In the genomic region with DNA sequence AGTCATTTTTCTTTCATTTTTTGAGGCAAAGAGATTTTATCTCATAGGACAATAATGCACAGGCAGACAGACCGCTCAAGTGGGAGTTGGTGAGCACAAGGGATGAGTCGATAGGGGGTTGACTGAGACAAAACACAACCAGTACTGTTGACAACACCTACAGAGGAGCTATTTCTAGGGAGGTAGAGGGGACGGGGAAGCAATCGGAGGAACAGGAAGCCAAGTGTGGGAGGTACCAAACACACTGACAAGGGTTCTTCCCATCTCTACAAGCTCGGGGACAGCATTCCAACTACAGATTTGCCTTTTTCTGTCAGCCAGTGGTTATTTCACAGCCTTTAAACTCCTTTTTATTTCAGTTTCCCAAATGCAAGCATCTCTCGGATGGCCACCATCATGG, we compare ENCODE assay signal across 21 mouse cellular contexts.
DNase-seq lines count a peak whose midpoint lies in the region; ATAC-seq lines count a peak whose summit lies in the region.
"Had no signal": no experiment of that assay in that cellular context is flagged by ENCODE, and none has a peak within 500 bp of the region (broad histone marks: within the 10 kb centered on the region; RNA-seq: fewer than 3 reads in every experiment).

No protein-coding gene starts in this region.

- 59% methylated on average over 6 of the region's 6 CpGs for WGBS in heart, embryonic 12.5 days

- ATAC-seq in heart, embryonic 12.5 days (ENCODE audit: insufficient number of reproducible peaks, low FRiP score): no peak
- ATAC-seq: CD4-positive, CD25-positive, alpha-beta regulatory T cell, adult 4 months; forebrain, embryonic 15.5 days; intestine, postnatal 0 days had no signal

- peaks cover 6% of the 10 kb centered on the region; the same call in 1 of the 2 replicates for H3K4me1 ChIP-seq in heart, embryonic 12.5 days (replicated peaks)
- H3K4me1 ChIP-seq: embryonic facial prominence, embryonic 15.5 days; forebrain, embryonic 15.5 days; hindbrain, embryonic 12.5 days; limb, embryonic 15.5 days; midbrain, embryonic 12.5 days had no signal

- no peak overlapping the region for H3K9ac ChIP-seq in heart, embryonic 12.5 days
- H3K9ac ChIP-seq: embryonic facial prominence, embryonic 15.5 days; forebrain, embryonic 15.5 days; heart, embryonic 13.5 days; hindbrain, embryonic 12.5 days; limb, embryonic 15.5 days; liver, embryonic 14.5 days; lung, embryonic 14.5 days; midbrain, embryonic 12.5 days had no signal

- no peak overlapping the region for H3K4me3 ChIP-seq in heart, embryonic 12.5 days
- H3K4me3 ChIP-seq: embryonic facial prominence, embryonic 15.5 days; forebrain, embryonic 15.5 days; heart, embryonic 13.5 days; hindbrain, embryonic 12.5 days; limb, embryonic 15.5 days; midbrain, embryonic 12.5 days had no signal

- H3K27me3 ChIP-seq in heart, embryonic 12.5 days (replicated peaks): no peaks in the 10 kb centered on the region
- H3K27me3 ChIP-seq: embryonic facial prominence, embryonic 15.5 days; forebrain, embryonic 15.5 days; heart, embryonic 13.5 days; hindbrain, embryonic 12.5 days; limb, embryonic 15.5 days; midbrain, embryonic 12.5 days had no signal

- H3K9me3 ChIP-seq in heart, embryonic 12.5 days (replicated peaks): no peaks in the 10 kb centered on the region
- H3K9me3 ChIP-seq: embryonic facial prominence, embryonic 15.5 days; forebrain, embryonic 15.5 days; heart, embryonic 13.5 days; hindbrain, embryonic 12.5 days; limb, embryonic 15.5 days; midbrain, embryonic 12.5 days had no signal

- DNase-seq in frontal cortex, postnatal 36 days (ENCODE audit: low spot score in 2 of 2): peak; percentile 57 to 71
- no peak for DNase-seq in frontal cortex, postnatal 14 days (ENCODE audit: low spot score in 2 of 2)
- DNase-seq in right cerebral cortex, adult 2 months (ENCODE audit: low spot score in 2 of 2): peak; percentile 63 to 68
- DNase-seq in right cerebral cortex, postnatal 14 days: no peak
- peak; percentile 63 to 76 for DNase-seq in left cerebral cortex, adult 9 months (ENCODE audit: low spot score in 2 of 2)
- no peak for DNase-seq in cerebellum, adult 11 months
- DNase-seq: adrenal gland, postnatal 25 days; cerebellum, adult 9-11 months; kidney, postnatal 25 days; lung, embryonic 14.5 days; thymus, postnatal 14 days had no signal

- no peak overlapping the region for H3K27ac ChIP-seq in heart, embryonic 12.5 days (ENCODE audit: poor library complexity, severe bottlenecking)
- H3K27ac ChIP-seq: embryonic facial prominence, embryonic 15.5 days; forebrain, embryonic 15.5 days; heart, embryonic 13.5 days; hindbrain, embryonic 12.5 days; limb, embryonic 15.5 days; liver, embryonic 14.5 days; midbrain, embryonic 12.5 days had no signal

- no peaks in the 10 kb centered on the region for H3K36me3 ChIP-seq in heart, embryonic 12.5 days
- H3K36me3 ChIP-seq: embryonic facial prominence, embryonic 15.5 days; forebrain, embryonic 15.5 days; heart, embryonic 13.5 days; hindbrain, embryonic 12.5 days; limb, embryonic 15.5 days; midbrain, embryonic 12.5 days had no signal

- no peak overlapping the region for H3K4me2 ChIP-seq in heart, embryonic 12.5 days
- H3K4me2 ChIP-seq: embryonic facial prominence, embryonic 15.5 days; forebrain, embryonic 15.5 days; heart, embryonic 13.5 days; hindbrain, embryonic 12.5 days; limb, embryonic 15.5 days; lung, embryonic 14.5 days; midbrain, embryonic 12.5 days had no signal

Comparison
In these comparisons a context has a peak if more than half of its experiments do, and no peak if none do; other contexts are left out.
1. DNase-seq: peak in frontal cortex, postnatal 36 days (2 of 2), right cerebral cortex, adult 2 months (2 of 2) and left cerebral cortex, adult 9 months (2 of 2); none in frontal cortex, postnatal 14 days (0 of 2), right cerebral cortex, postnatal 14 days (single experiment) and cerebellum, adult 11 months (single experiment).